Mouse (Mus musculus) lung, embryonic 14.5 days (tissue): ENCODE data around the gene Sap30bp. TPM values are rescaled to one million over a fixed set of nuclear protein-coding genes. Genes with fewer than 3 reads are reported as not detected.

Experiments
- ATAC-seq: fragments of 200-750 bp; cut with Nextera tagmentation; 2 replicates; pipeline ENCODE4 v1.8.0; 2017; ENCODE audit warnings: mild to moderate bottlenecking, moderate TSS enrichment, moderate library complexity; ENCODE audit not compliant: insufficient read depth
- DNase-seq: peaks from one replicate; pipeline ENCODE4 v3.0.0-alpha.2; 2015
- H3K27ac ChIP-seq: fragments of 300-500 bp; sonication (generic); 2 replicates; pipeline ENCODE4 v1.5.1; 2014; ENCODE audit warnings: low read depth, mild to moderate bottlenecking, moderate library complexity
- H3K27me3 ChIP-seq: fragments of 300-500 bp; sonication (generic); 2 replicates; pipeline ENCODE4 v1.6.1; 2014; ENCODE audit warnings: low read length, control low read depth; ENCODE audit not compliant: insufficient read depth
- H3K36me3 ChIP-seq: fragments of 300-500 bp; sonication (generic); 2 replicates; pipeline ENCODE4 v1.6.1; 2014; ENCODE audit warnings: control low read depth; ENCODE audit not compliant: insufficient read depth
- H3K4me1 ChIP-seq: fragments of 300-500 bp; sonication (generic); 2 replicates; pipeline ENCODE4 v1.6.1; 2014; ENCODE audit warnings: antibody characterized with exemption, control low read depth; ENCODE audit not compliant: insufficient read depth
- H3K4me2 ChIP-seq: fragments of 300-500 bp; sonication (generic); 2 replicates; pipeline ENCODE4 v1.6.1; 2014; ENCODE audit warnings: mild to moderate bottlenecking
- H3K4me3 ChIP-seq: fragments of 300-500 bp; sonication (generic); 2 replicates; pipeline ENCODE4 v1.5.1; 2014; ENCODE audit warnings: low read depth, low read length
- H3K9ac ChIP-seq: fragments of 300-500 bp; sonication (generic); 2 replicates; pipeline ENCODE4 v1.6.1; 2014
- H3K9me3 ChIP-seq: fragments of 300-500 bp; sonication (generic); 2 replicates; pipeline ENCODE4 v1.6.1; 2016; ENCODE audit warnings: low read depth, low read length, control low read depth
- CTCF ChIP-seq: IDR thresholded peaks from 2 replicates; pipeline ENCODE4 v1.5.1; 2016; ENCODE audit warnings: antibody characterized with exemption, low read depth
- WGBS: fragments of 180-500 bp; shearing (Covaris S2); extraction: QIAGEN DNeasy Blood & Tissue Kit; methylation state at CpG from one replicate; pipeline ENCODE4 v1.1.7; 2014; 5-methylcytosine and 5-hydroxymethylcytosine counted together
- polyA plus RNA-seq: library from polyadenylated mRNA; unstranded; fragments of >200 nt; fragmentation: Nextera tagmentation; extraction: Ambion mirVana; gene quantifications from 2 replicates; pipeline ENCODE4 v1.2.1, GENCODE M21; 2014

Sap30bp gene
- polyA plus RNA-seq, 1 experiment from 2014 or later, result 39.1 TPM

DNA sequence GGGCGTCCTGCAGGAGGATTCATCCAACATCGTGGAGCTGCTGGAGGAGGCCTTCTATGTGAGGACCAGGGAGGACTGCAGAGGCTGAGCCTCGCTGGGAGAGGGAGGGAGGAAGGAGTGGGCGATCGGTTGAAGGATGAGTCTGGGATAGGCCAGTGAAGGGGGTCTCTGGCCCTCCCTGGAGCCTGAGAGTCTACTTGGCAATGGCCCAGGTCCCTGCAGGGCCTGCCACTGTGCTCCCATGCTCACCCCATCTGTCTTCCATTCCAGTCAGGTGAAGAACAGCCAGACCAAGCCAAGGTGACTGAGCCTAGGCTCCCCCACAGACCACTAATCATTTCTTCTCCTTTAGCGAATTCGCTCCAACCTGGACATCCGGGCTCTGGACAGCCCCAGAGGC is 50.2 kb downstream of the Sap30bp start:
- Histone ChIP-seq H3K9ac (no peak overlapping the region), H3K27me3 (no peaks in the 10 kb centered on the region), H3K4me1 (no peaks in the 10 kb centered on the region), H3K4me3 (no peak overlapping the region), H3K27ac (no peak overlapping the region), H3K4me2 (no peak overlapping the region), H3K36me3 (no peaks in the 10 kb centered on the region), H3K9me3 (no peaks in the 10 kb centered on the region)
- no peak for ATAC-seq
- DNase-seq, result no peak
- WGBS, result 75% methylated on average over 8 of the region's 8 CpGs
- TF ChIP-seq CTCF, result no peak

DNA sequence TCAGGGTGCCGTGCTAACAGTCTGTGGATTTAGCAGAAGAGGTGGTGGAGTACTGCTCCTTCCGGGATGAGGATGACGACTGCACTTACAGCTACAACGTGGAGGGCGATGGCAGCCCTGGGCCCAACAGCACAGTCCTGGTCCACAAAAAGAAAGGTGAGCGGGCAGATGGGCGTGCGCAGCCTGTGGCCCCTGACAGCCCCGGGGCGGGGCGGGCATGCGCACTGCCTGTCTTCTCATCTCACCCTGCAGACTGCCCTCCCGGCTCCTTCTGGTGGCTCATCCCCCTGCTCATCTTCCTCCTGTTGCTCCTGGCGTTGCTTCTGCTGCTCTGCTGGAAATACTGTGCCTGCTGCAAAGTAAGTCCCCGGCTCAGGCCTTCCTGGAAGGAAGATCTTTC is 56.6 kb downstream of the Sap30bp start:
- no peak overlapping the region for H3K9ac ChIP-seq
- no peaks in the 10 kb centered on the region for H3K4me1 ChIP-seq
- no peak for DNase-seq
- ATAC-seq, result no peak
- H3K9me3 ChIP-seq, result no peaks in the 10 kb centered on the region
- H3K4me2 ChIP-seq, result peak overlapping the region; percentile 35
- WGBS, result 27% methylated on average over 12 of the region's 15 CpGs
- no peak for TF ChIP-seq CTCF
- H3K36me3 ChIP-seq, result no peaks in the 10 kb centered on the region
- H3K27ac ChIP-seq, result no peak overlapping the region
- no peaks in the 10 kb centered on the region for H3K27me3 ChIP-seq
- H3K4me3 ChIP-seq, result 0 out of 2 replicates have a peak overlapping the region, but pooled peaks have one; percentile 2

DNA sequence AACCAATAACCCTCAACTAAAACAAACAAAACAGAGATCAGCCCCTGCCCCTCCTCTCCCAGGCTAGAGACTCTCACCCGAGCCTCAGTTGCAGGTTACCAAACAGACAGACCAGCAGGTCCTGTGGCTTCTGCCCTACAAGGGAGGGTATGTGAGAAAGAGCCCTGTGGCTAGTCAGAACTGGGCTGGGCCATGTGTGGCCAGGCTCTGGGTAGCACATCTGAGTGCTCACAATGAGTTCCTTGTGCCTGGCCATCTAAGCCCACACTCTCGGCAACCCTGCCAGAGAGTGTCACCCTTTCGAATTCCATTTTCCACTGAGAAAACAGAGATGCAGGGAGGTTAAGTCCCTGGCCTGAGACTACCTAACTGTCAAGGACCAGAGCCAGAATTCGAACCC is 59.0 kb downstream of the Sap30bp start:
- ATAC-seq, result no peak
- no peak for TF ChIP-seq CTCF
- Histone ChIP-seq H3K4me1 (no peaks in the 10 kb centered on the region), H3K9ac (no peak overlapping the region), H3K27ac (no peak overlapping the region), H3K27me3 (no peaks in the 10 kb centered on the region), H3K4me2 (no peak overlapping the region), H3K4me3 (no peak overlapping the region), H3K9me3 (no peaks in the 10 kb centered on the region), H3K36me3 (no peaks in the 10 kb centered on the region)
- WGBS, result 47% methylated on average over 4 of the region's 4 CpGs
- no peak for DNase-seq

DNA sequence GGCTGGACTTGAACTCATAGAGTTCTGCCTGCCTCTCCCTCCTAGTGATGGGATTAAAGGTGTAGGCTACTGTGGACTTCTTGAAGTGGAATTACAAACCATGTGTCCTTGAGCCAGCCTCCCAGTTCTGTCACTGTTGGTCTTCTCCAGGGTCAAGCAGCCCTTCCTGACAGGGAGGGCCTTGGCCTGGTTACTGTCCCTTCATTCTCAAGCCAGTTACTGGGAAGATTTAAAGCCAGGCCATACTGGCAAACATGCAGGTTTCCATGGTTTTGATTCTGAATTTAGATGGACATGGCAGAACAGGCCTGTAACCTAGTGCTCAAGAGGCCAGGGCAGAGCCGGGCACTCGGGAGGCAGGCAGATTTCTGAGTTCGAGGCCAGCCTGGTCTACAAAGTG is 62.2 kb downstream of the Sap30bp start:
- Histone ChIP-seq H3K4me1 (no peaks in the 10 kb centered on the region), H3K9ac (no peak overlapping the region), H3K36me3 (no peaks in the 10 kb centered on the region), H3K27ac (no peak overlapping the region), H3K9me3 (no peaks in the 10 kb centered on the region), H3K4me3 (no peak overlapping the region), H3K27me3 (no peaks in the 10 kb centered on the region), H3K4me2 (no peak overlapping the region)
- WGBS, result 83% methylated on average over 3 of the region's 3 CpGs
- ATAC-seq (no peak), DNase-seq (no peak)
- TF ChIP-seq CTCF, result no peak

DNA sequence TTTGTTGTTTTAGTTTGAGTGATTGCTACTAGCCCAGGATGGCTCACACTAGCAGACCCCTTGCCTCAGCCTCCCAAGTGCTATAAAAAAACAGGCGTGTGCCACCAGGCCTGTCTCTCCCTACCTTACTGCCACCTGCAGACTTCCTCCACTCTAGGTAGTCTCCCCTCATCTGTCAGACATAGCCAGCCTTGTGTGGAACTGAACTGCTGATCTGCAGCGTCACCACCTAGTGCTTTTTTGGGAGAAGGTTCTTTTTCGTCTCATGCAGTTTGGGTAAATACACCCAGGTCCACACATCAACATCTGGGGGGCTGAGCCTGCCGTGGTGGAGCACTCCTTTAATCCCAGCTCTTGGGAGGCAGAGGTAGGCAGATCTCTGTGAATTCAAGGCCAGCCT is 64.0 kb downstream of the Sap30bp start:
- Histone ChIP-seq H3K4me2 (no peak overlapping the region), H3K4me3 (no peak overlapping the region), H3K27me3 (no peaks in the 10 kb centered on the region), H3K9me3 (no peaks in the 10 kb centered on the region), H3K9ac (no peak overlapping the region), H3K27ac (no peak overlapping the region), H3K4me1 (no peaks in the 10 kb centered on the region), H3K36me3 (no peaks in the 10 kb centered on the region)
- 66% methylated on average over 4 of the region's 4 CpGs for WGBS
- TF ChIP-seq CTCF, result no peak
- no peak for ATAC-seq
- no peak for DNase-seq

DNA sequence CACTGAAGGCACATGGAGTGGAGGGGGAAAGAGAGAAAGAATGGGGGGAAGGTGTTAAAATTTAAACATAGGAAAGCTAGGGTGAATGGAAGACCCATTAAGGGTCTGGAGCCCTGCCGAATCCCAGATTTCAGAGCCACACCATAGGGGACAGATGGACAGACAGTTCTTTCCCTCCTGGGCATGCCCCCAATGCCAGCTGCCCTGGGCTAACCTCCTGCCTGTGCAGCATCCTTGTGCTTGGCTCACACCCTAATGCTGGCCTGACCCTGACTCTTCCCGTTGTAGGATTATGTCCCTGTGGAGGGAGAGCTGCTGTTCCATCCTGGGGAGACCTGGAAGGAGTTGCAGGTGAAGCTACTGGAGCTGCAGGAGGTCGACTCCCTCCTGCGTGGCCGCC is 64.6 kb downstream of the Sap30bp start:
- Histone ChIP-seq H3K9ac (no peak overlapping the region), H3K4me3 (no peak overlapping the region), H3K9me3 (no peaks in the 10 kb centered on the region), H3K27ac (no peak overlapping the region), H3K4me1 (no peaks in the 10 kb centered on the region), H3K36me3 (no peaks in the 10 kb centered on the region), H3K27me3 (no peaks in the 10 kb centered on the region), H3K4me2 (no peak overlapping the region)
- WGBS, result 65% methylated on average over 5 of the region's 5 CpGs
- no peak for TF ChIP-seq CTCF
- no peak for ATAC-seq
- no peak for DNase-seq

DNA sequence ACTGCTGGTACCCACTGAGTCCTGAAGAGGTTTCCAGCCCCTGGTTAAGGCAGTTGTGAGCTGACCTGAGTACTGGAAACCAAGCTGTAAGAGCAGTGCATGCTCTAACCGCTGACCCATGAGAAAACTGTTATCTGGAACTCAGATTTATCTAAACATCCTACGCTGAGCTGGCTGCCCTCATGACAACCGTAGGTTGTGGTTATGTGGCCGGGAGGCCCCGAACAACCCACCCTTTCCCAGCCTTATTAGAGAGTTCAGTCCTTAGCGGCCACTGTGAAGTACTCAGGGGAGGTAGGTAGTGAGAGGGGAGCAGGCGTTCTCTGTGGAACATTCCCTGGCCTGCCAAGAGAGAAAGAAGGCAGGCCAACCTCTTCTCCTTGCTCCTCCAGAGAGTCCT is 65.9 kb downstream of the Sap30bp start:
- H3K9ac ChIP-seq, result no peak overlapping the region
- H3K9me3 ChIP-seq, result no peaks in the 10 kb centered on the region
- no peaks in the 10 kb centered on the region for H3K36me3 ChIP-seq
- no peak overlapping the region for H3K27ac ChIP-seq
- H3K4me2 ChIP-seq, result no peak overlapping the region
- no peaks in the 10 kb centered on the region for H3K4me1 ChIP-seq
- no peak overlapping the region for H3K4me3 ChIP-seq
- no peak for ATAC-seq
- no peak for TF ChIP-seq CTCF
- WGBS, result 43% methylated on average over 7 of the region's 7 CpGs
- no peak for DNase-seq
- H3K27me3 ChIP-seq, result no peaks in the 10 kb centered on the region

DNA sequence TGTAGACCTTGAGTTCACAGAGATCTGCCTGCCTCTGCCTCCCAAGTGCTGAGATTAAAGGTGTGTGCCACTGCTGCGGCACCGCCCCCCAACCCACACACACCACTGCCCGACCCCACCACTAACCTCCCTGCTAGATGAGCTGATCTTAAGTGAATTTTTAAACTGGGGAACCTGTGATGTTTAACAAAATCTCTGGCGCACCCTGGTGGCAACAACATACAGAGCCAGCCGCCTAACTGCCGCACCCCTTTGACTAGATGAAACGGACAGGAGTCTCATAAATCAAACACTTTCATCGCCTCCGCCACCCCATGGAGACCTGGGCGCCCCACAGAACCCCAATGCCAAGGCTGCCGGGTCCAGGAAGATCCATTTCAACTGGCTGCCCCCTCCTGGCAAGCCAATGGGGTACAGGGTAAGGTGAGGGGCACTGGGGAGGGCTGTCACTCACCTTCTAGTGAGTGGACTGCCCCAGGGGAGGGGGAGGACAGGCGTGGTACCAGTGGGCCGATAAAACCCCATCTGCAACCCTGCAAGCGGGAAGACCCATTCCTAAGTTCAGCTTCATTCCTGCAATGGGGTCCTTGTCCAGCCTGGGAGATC is 66.6 kb downstream of the Sap30bp start:
- 19% methylated on average over 14 of the region's 14 CpGs for WGBS
- Histone ChIP-seq H3K9me3 (no peaks in the 10 kb centered on the region), H3K4me1 (0 out of 2 replicates have a peak, but pooled peaks cover 2% of the 10 kb centered on the region), H3K4me2 (no peak overlapping the region), H3K4me3 (no peak overlapping the region), H3K36me3 (no peaks in the 10 kb centered on the region), H3K27me3 (no peaks in the 10 kb centered on the region), H3K9ac (no peak overlapping the region), H3K27ac (no peak overlapping the region)
- DNase-seq, result peak; percentile 90
- no peak for ATAC-seq
- peak; percentile 75 for TF ChIP-seq CTCF
